Mouse (Mus musculus) C2C12 (cell line): ENCODE results near the gene Slc11a2. TPM values are rescaled to one million over a fixed set of nuclear protein-coding genes. Genes with fewer than 3 reads are reported as not detected.
"Not testable (repeated sequence)": the region's sequence is repeated elsewhere in the genome, so short reads cannot be mapped to it uniquely, and the experiment has no call there.

ENCODE experiments used
- H3K27me3 ChIP-seq: one replicate; pipeline ENCODE4 v1.6.1; 2011; ENCODE audit not compliant: control insufficient read depth, insufficient read depth, insufficient read length
- H3K36me3 ChIP-seq: one replicate; pipeline ENCODE4 v1.6.1; 2011; ENCODE audit not compliant: control insufficient read depth, insufficient read depth
- H3K4me3 ChIP-seq: one replicate; pipeline ENCODE4 v1.5.1; 2011; ENCODE audit warnings: mild to moderate bottlenecking, control low read depth; ENCODE audit not compliant: poor library complexity, insufficient read depth, severe bottlenecking
- H3K79me2 ChIP-seq: one replicate; pipeline ENCODE4 v1.6.1; 2011; ENCODE audit not compliant: control insufficient read depth, insufficient read depth
- H3K79me3 ChIP-seq: one replicate; pipeline ENCODE4 v1.6.1; 2011; ENCODE audit warnings: low read depth, control low read depth
- H3ac ChIP-seq: one replicate; pipeline ENCODE3; 2011; ENCODE audit warnings: low read depth; ENCODE audit not compliant: control insufficient read depth, insufficient read length
- CEBPB ChIP-seq: IDR thresholded peaks from one replicate; pipeline ENCODE4 v1.6.1; 2011; ENCODE audit warnings: low read depth, mild to moderate bottlenecking, control low read depth, moderate library complexity
- CTCF ChIP-seq: IDR thresholded peaks from one replicate; pipeline ENCODE4 v1.5.1; 2011; ENCODE audit not compliant: control insufficient read depth, insufficient read depth, insufficient read length
- FOSL1 ChIP-seq: IDR thresholded peaks from one replicate; pipeline ENCODE4 v1.8.0; 2011; ENCODE audit warnings: mild to moderate bottlenecking, low read length; ENCODE audit not compliant: poor library complexity, insufficient read depth, severe bottlenecking
- MAX ChIP-seq: IDR thresholded peaks from one replicate; pipeline ENCODE4 v1.6.1; 2011; ENCODE audit warnings: mild to moderate bottlenecking, control low read depth
- MYOD1 ChIP-seq: IDR thresholded peaks from one replicate; pipeline ENCODE4 v1.6.1; 2011; ENCODE audit warnings: low read depth; ENCODE audit not compliant: control insufficient read depth, insufficient read length
- MYOG ChIP-seq: IDR thresholded peaks from one replicate; pipeline ENCODE4 v1.6.1; 2011; ENCODE audit not compliant: control insufficient read depth, insufficient read length; ENCODE audit errors: extremely low read depth
- USF1 ChIP-seq: IDR thresholded peaks from one replicate; pipeline ENCODE4 v1.6.1; 2011; ENCODE audit warnings: low read depth, mild to moderate bottlenecking, control low read depth, moderate library complexity
- polyA plus RNA-seq: library from polyadenylated mRNA; unstranded; fragments of >200 nt; fragmentation: generic; extraction: Trizol; gene quantifications from one replicate; pipeline ENCODE4 v1.2.1, GENCODE M21; 2012; ENCODE audit warnings: missing spikeins

Gene Slc11a2
- polyA plus RNA-seq, 1 experiment, result 34.3 TPM

DNA sequence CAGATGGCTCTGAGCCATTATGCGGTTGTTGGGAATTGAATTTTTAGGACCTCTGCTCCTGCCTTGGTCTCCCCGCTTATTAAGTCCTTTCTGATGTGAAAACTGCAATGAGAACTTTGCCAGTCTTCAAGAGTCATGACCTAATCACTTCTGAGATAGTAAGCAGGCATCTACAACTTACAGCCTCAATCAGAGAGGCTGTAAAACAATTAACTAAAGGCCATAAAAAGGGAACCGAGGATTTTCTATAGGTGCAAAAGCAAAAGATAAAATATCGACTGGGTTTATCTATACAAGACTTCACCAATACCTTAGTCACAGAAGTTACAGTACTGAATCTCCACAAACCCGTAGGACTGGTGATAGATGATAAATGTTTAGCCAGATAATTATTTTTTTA lies 69.0 kb downstream of the Slc11a2 start:
- Histone ChIP-seq H3K79me2 (no peaks in the 10 kb centered on the region), H3K4me3 (no peak overlapping the region), H3K36me3 (no peaks in the 10 kb centered on the region), H3K79me3 (no peaks in the 10 kb centered on the region), H3K27me3 (peaks cover 17% of the 10 kb centered on the region), H3ac (no peak overlapping the region)
- no peak for TF ChIP-seq MAX
- TF ChIP-seq USF1, result no peak
- no peak for TF ChIP-seq CEBPB
- TF ChIP-seq CTCF, result no peak
- TF ChIP-seq MYOG, result no peak
- no peak for TF ChIP-seq MYOD1
- no peak for TF ChIP-seq FOSL1

- H3K4me3 ChIP-seq, H3K79me3 ChIP-seq, H3ac ChIP-seq, H3K36me3 ChIP-seq, H3K79me2 ChIP-seq: not testable (repeated sequence)
- H3K27me3 ChIP-seq, result peaks cover 11% of the 10 kb centered on the region
Measured at GRCm38 (mm10) chr15:100353399-100353798, 71.5 kb downstream of the Slc11a2 start.

- Histone ChIP-seq H3K4me3 (no peak within 1 kb of the TSS), H3ac (no peak within 1 kb of the TSS), H3K36me3 (no peaks in the 10 kb centered on the region), H3K27me3 (peaks cover 5% of the 10 kb centered on the region), H3K79me2 (no peaks in the 10 kb centered on the region), H3K79me3 (no peaks in the 10 kb centered on the region)
- TF ChIP-seq FOSL1 (no peak), MAX (no peak), USF1 (no peak)
Measured at GRCm38 (mm10) chr15:100352711-100353250, 72.1 kb downstream of the Slc11a2 start, which contains the start of the genes Methig1 and Mettl7a2. Methig1 (plus strand) TSS chr15:100353149. Mettl7a2 (plus strand) TSS chr15:100353200.

DNA sequence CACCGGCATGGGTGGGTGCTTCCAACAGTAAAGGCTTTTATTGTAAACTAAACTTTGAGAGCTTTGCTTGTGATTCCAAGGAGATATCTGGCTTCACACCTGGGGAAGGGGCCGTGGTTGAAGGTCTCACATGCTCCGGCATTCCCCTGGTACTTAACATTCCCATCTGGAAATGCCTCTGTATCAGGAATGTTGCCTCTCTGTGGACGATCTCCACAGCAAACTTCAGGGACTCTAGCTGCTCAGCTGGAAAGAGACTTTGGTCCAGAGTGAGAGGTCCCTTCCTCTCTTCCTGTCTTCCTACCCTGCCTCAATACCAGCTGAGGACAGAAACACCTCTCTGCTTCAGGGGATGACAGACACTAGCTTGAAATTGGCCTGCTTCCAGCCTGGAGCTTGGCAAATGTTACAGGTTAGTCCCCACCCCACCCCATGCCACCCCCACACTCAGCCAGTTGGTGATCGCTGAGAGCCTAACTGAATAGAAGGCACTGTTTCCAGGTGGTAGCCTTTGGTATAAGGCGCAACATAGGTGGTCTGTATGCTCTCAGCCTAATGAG lies 73.3 kb downstream of the Slc11a2 start:
- Histone ChIP-seq H3K27me3 (peaks cover 4% of the 10 kb centered on the region), H3K79me3 (no peaks in the 10 kb centered on the region), H3K79me2 (no peaks in the 10 kb centered on the region), H3K36me3 (no peaks in the 10 kb centered on the region), H3K4me3 (no peak overlapping the region), H3ac (no peak overlapping the region)
- no peak for TF ChIP-seq CEBPB
- TF ChIP-seq CTCF, result no peak
- TF ChIP-seq MYOD1, result no peak
- TF ChIP-seq FOSL1, result no peak
- TF ChIP-seq USF1, result no peak
- no peak for TF ChIP-seq MYOG
- no peak for TF ChIP-seq MAX

- Histone ChIP-seq H3K79me3 (no peaks in the 10 kb centered on the region), H3K4me3 (no peak overlapping the region), H3ac (no peak overlapping the region), H3K79me2 (no peaks in the 10 kb centered on the region), H3K27me3 (peaks cover 4% of the 10 kb centered on the region), H3K36me3 (no peaks in the 10 kb centered on the region)
- TF ChIP-seq FOSL1, result no peak
- TF ChIP-seq CTCF, result no peak
- no peak for TF ChIP-seq MYOG
- TF ChIP-seq MYOD1, result no peak
- TF ChIP-seq MAX, result no peak
- no peak for TF ChIP-seq CEBPB
- TF ChIP-seq USF1, result no peak
Measured at GRCm38 (mm10) chr15:100349496-100349895, 75.4 kb downstream of the Slc11a2 start.

DNA sequence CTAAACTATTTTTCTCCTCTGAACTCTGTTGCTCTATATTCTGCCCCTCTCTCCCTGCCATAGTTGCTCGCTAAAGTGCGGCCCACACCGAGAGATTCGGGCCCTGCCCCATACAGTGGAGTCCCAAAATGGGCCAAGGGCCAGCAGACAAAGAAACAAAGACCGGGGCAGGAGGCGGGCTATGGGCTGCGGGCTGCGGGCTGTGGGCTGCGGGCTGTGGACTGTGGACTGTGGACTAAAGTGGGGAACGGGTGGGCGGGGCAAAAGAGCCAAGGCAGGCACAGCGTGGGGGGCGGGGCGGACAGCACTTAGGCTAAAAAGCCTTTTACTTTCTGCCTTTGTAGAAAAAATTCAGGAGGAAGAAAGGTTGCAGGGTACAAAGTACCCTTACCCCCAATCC lies 78.1 kb downstream of the Slc11a2 start:
- Histone ChIP-seq H3ac (no peak overlapping the region), H3K36me3 (no peaks in the 10 kb centered on the region), H3K79me3 (no peaks in the 10 kb centered on the region), H3K79me2 (no peaks in the 10 kb centered on the region), H3K27me3 (peaks cover 4% of the 10 kb centered on the region), H3K4me3 (no peak overlapping the region)
- no peak for TF ChIP-seq FOSL1
- no peak for TF ChIP-seq MAX
- no peak for TF ChIP-seq CTCF
- TF ChIP-seq MYOG, result no peak
- TF ChIP-seq MYOD1, result no peak
- TF ChIP-seq USF1, result no peak
- no peak for TF ChIP-seq CEBPB
